Mouse (Mus musculus) forebrain, embryonic 16.5 days (tissue): ENCODE measurements at regions not wholly inside any gene's neighbourhood (a gene's known extent, or its start where the extent isn't known, plus 50 kb on each side); places are given as distances from the start of the nearest gene placed in this dataset.

Experiments used
- ATAC-seq: fragments of 200-750 bp; cut with Nextera tagmentation; 2 replicates; pipeline ENCODE4 v1.8.0; 2017; ENCODE audit warnings: mild to moderate bottlenecking, moderate library complexity
- H3K27ac ChIP-seq: fragments of 300-500 bp; sonication (generic); 2 replicates; pipeline ENCODE4 v1.5.1; 2014; ENCODE audit warnings: low read length, control low read depth
- H3K27me3 ChIP-seq: fragments of 300-500 bp; sonication (generic); replicated peaks from 2 replicates; pipeline ENCODE4 v1.6.1; 2014; ENCODE audit warnings: low read length; ENCODE audit not compliant: control insufficient read depth, insufficient read depth
- H3K36me3 ChIP-seq: fragments of 300-500 bp; sonication (generic); 2 replicates; pipeline ENCODE4 v1.6.1; 2014; ENCODE audit not compliant: control insufficient read depth, insufficient read depth
- H3K4me1 ChIP-seq: fragments of 300-500 bp; sonication (generic); replicated peaks from 2 replicates; pipeline ENCODE4 v1.6.1; 2014; ENCODE audit warnings: low read length; ENCODE audit not compliant: control insufficient read depth, insufficient read depth
- H3K4me2 ChIP-seq: fragments of 300-500 bp; sonication (generic); 2 replicates; pipeline ENCODE4 v1.6.1; 2014; ENCODE audit warnings: mild to moderate bottlenecking, low read length, control low read depth
- H3K4me3 ChIP-seq: fragments of 300-500 bp; sonication (generic); replicated peaks from 2 replicates; pipeline ENCODE4 v1.5.1; 2014; ENCODE audit warnings: mild to moderate bottlenecking, low read length, control low read depth
- H3K9ac ChIP-seq: fragments of 300-500 bp; sonication (generic); replicated peaks from 2 replicates; pipeline ENCODE4 v1.6.1; 2014; ENCODE audit warnings: low read depth, low read length, control low read depth
- H3K9me3 ChIP-seq: fragments of 300-500 bp; sonication (generic); 2 replicates; pipeline ENCODE4 v1.6.1; 2016; ENCODE audit warnings: low read length; ENCODE audit not compliant: control insufficient read depth
- WGBS: fragments of 180-500 bp; shearing (Covaris S2); extraction: QIAGEN DNeasy Blood & Tissue Kit; methylation state at CpG from one replicate; pipeline ENCODE4 v1.1.7; 2014; 5-methylcytosine and 5-hydroxymethylcytosine counted together

DNA sequence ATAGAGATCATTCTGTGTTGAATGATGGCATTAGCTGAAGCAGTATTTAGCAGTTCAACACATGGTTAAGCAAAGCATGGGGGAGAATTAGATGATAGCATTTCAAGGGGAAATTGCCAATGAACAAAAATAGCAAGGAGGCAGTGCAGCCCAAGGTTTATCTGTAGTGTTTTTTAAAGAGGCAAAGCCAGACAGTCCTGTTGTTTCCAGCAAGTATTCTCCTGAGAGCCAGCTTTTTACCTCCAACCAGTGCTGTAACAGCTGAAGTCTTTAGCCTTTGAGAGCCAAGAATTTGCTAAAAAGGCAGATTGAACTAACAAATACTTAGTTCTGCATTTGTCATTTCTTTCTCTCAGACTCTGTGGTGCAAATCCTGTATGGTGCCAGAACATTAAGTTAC is 305.1 kb upstream of the Arx start:
- no peaks in the 10 kb centered on the region for H3K9me3 ChIP-seq
- H3K9ac ChIP-seq: no peak overlapping the region
- no peak overlapping the region for H3K27ac ChIP-seq
- no peaks in the 10 kb centered on the region for H3K27me3 ChIP-seq
- H3K36me3 ChIP-seq: no peaks in the 10 kb centered on the region
- H3K4me2 ChIP-seq: no peak overlapping the region
- no peak overlapping the region for H3K4me3 ChIP-seq
- no peak for ATAC-seq
- no peaks in the 10 kb centered on the region for H3K4me1 ChIP-seq

DNA sequence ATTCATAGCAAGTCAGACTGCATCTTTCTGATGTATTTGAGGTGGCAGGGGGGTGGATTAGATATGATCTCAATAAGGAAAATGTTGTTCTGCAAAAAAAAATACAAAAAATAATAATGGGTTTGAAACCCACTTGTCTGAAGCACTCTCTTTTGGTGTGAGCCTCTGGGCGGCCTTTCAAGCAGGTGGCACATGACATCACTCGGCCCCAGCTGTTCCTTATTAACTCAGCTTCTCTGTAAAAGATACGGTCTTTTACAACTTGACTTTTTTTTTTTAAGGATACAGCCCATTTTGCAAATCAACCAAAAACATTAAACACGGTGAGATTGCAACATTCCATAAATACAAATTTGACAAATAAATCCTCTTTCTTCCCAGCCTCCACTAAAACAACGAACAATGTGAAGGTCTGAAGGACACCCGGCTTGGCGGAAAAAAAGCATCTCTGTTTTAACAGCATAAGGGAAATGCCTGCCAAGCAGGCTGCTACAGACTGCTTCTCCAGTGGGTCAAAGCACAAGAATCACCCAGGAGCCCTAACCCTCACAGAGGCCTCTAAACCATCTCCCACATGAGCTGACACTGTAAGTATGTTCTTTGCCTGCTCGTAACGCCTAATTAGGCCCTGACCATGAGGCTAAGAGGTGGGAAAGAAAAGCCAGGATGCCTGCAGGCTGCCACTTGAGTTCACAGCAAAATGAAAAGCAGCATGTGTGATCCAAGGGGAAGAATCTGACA is 283.8 kb upstream of the Arx start:
- no peaks in the 10 kb centered on the region for H3K9me3 ChIP-seq
- 43% methylated on average over 9 of the region's 9 CpGs for WGBS
- H3K4me2 ChIP-seq: no peak overlapping the region
- no peak overlapping the region for H3K4me3 ChIP-seq
- H3K27ac ChIP-seq: no peak overlapping the region
- no peak for ATAC-seq
- H3K9ac ChIP-seq: no peak overlapping the region
- H3K27me3 ChIP-seq: no peaks in the 10 kb centered on the region
- H3K4me1 ChIP-seq: no peaks in the 10 kb centered on the region
- H3K36me3 ChIP-seq: no peaks in the 10 kb centered on the region

DNA sequence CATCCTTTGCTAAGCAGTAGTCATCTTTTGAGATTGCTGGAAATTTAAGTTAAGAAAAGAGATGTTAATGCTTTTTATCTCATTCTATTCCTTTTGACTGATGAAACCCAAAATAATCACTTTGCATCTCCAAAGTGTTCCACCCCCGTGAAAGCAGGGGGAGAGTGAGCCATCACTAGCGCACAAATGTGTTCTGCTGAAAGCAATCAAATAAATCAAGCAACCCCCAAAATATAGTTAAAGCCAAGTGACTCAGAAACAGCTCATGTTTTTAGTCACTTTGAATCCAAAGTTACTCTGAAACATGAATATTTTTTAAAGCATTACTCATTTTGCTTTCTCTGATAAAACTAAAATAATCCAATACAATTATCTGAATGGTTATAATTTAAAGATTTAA is 279.6 kb upstream of the Arx start:
- Histone ChIP-seq H3K9me3 (no peaks in the 10 kb centered on the region), H3K27me3 (no peaks in the 10 kb centered on the region), H3K9ac (no peak overlapping the region), H3K36me3 (no peaks in the 10 kb centered on the region), H3K4me3 (no peak overlapping the region), H3K27ac (no peak overlapping the region), H3K4me1 (no peaks in the 10 kb centered on the region), H3K4me2 (no peak overlapping the region)
- 73% methylated on average over 2 of the region's 2 CpGs for WGBS
- no peak for ATAC-seq

DNA sequence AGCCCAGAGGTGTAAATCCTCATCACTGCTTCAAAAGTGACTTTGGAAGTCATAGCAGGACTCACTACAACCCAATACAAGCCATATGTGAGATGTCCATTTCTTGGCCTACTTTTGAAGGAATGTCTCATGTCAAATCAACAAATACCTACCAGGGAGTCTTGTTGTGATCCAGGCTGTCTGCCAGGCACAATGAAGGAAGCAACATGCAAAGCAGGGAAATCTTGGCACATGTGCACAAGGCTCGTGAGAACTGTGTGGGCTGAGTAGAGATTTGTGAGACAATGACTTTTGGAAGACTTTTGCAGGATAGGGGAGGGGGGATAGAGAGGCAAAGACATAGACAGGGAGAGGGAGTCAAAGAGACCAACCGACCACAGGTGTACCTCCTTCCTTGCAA is 274.7 kb upstream of the Arx start:
- ATAC-seq: no peak
- 63% methylated on average over 2 of the region's 2 CpGs for WGBS
- no peaks in the 10 kb centered on the region for H3K4me1 ChIP-seq

DNA sequence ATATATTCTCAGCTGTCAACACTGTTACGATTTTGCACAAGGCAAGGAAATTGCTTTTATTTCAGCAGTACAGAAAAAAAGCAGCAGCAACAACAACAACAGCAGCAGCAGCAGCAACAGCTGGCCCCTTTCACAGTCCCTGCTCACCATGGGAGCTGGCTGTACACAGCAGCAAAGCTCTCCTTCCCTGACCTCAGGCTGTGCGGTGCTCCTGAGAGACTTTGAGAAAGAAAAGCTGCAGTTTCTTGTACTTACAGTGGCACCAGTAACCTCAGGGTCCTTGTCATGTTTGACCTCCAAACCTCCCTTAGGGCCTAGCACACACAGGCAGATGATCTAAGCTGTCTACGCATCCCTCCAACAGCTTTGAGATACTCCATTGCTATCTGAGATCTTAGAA is 269.9 kb upstream of the Arx start:
- ATAC-seq: no peak
- WGBS: 71% methylated on average over 3 of the region's 3 CpGs
- H3K9ac ChIP-seq: no peak overlapping the region

More for the DNA sequence above, 274.7 kb upstream of the Arx start:
- Histone ChIP-seq H3K27ac (no peak overlapping the region), H3K9me3 (no peaks in the 10 kb centered on the region), H3K4me3 (no peak overlapping the region), H3K27me3 (no peaks in the 10 kb centered on the region), H3K4me2 (no peak overlapping the region), H3K36me3 (no peaks in the 10 kb centered on the region), H3K9ac (no peak overlapping the region)

DNA sequence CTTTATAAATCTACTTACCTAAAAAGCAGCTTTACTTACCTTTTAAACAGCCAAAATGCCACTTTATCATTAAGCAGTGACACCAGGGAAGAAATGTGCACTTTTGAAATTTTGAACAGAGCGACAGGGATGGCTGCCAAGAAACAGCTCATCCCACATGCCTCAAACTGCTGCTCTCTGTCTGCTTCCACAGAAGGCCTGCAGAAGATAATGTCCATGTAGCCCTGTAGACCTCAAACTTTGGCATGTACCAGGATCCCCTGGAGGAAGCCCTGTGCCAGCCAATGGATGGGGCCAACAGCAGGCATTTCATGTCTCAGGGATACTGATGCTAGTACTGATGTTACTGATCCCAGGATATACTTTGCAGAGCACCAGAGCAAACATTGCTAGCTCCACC is 245.1 kb upstream of the Arx start:
- H3K27me3 ChIP-seq: no peaks in the 10 kb centered on the region
- no peaks in the 10 kb centered on the region for H3K36me3 ChIP-seq
- no peaks in the 10 kb centered on the region for H3K4me1 ChIP-seq
- H3K4me2 ChIP-seq: no peak overlapping the region
- no peak overlapping the region for H3K9ac ChIP-seq
- H3K4me3 ChIP-seq: no peak overlapping the region
- H3K9me3 ChIP-seq: no peaks in the 10 kb centered on the region
- WGBS: 82% methylated on average over 1 of the region's 1 CpGs
- ATAC-seq: no peak
- H3K27ac ChIP-seq: no peak overlapping the region

More for the DNA sequence above, 269.9 kb upstream of the Arx start:
- Histone ChIP-seq H3K4me2 (no peak overlapping the region), H3K9me3 (no peaks in the 10 kb centered on the region), H3K27me3 (no peaks in the 10 kb centered on the region), H3K27ac (no peak overlapping the region), H3K36me3 (no peaks in the 10 kb centered on the region), H3K4me3 (no peak overlapping the region), H3K4me1 (no peaks in the 10 kb centered on the region)

DNA sequence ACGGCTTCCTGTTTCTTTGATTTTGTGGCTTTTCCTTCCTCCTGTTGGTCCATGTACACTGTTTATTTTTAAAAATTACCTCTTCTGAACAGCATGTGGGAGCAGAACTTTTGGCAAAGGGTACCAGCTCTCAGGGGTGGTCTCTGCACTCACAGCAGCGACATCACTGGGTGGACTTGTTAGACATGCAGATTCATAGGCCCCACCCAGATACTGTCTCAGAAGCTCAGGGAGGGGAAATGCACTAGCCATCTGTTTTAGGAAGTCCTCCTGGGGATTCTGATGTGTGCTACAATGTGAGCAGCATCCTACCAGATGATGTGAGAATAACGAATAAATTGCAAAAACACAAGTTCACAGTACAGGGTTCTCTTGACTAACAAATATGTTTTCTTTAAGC is 243.5 kb upstream of the Arx start:
- H3K4me3 ChIP-seq: no peak overlapping the region
- H3K4me1 ChIP-seq: no peaks in the 10 kb centered on the region
- H3K27me3 ChIP-seq: no peaks in the 10 kb centered on the region
- H3K36me3 ChIP-seq: no peaks in the 10 kb centered on the region
- WGBS: 50% methylated on average over 3 of the region's 3 CpGs
- no peak overlapping the region for H3K27ac ChIP-seq
- peak; percentile 77 for ATAC-seq
- H3K9ac ChIP-seq: no peak overlapping the region
- H3K9me3 ChIP-seq: no peaks in the 10 kb centered on the region
- no peak overlapping the region for H3K4me2 ChIP-seq

DNA sequence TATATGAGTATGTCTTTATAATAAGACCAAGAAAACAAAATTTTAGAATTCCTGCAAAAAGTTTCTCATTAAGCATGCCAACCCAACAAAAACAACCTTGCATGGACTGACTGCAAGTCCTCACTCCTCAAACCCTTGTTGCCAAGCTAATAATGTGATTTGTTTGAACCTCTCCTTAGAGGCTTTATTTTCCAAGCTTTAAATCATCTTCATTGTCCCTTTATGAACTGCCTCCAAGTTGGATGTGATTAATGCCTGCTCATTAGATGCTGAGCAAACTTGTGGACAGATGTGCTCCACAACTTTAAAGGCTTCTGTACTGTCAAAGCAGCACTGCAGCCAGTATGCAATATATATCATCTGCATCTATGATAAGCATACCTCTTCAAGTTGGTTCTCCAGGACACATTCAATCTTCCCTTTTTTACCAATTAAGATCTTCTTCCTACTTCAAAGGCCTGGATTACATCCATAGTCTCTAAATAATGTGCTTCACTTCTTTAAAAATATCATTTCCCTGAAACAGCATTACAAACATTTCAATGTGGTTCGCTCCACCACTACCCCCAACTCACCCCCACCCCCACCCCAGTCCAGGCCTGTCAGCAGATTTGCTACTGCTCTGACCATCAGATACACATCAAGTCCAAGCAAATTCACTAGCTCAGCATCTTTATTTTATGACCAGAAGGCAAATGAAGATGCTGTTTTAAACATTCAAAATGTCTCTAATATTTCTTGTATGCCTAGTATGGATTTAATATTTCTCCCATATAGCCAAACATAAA is 237.1 kb upstream of the Arx start:
- ATAC-seq: no peak
- Histone ChIP-seq H3K9ac (no peak overlapping the region), H3K9me3 (no peaks in the 10 kb centered on the region), H3K4me1 (no peaks in the 10 kb centered on the region), H3K27ac (no peak overlapping the region), H3K4me2 (no peak overlapping the region), H3K36me3 (no peaks in the 10 kb centered on the region), H3K4me3 (no peak overlapping the region), H3K27me3 (no peaks in the 10 kb centered on the region)
- 76% methylated on average over 1 of the region's 1 CpGs for WGBS

DNA sequence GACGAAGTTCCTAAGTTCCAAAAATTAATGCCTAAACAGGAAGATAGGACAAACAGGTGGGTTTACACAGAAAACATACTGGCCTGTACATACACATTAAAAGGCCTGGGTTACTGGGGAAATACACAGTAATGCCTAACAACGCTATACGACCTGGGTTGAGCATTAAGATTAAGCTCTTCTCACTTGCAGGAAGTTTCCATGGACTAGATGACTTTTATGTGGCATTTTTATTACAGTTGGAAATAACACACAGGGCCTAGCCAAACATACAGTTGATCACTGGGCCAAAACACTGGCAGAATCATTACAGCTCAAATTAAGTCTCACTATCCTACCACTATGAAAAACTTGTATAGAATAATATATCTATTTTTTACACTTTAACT is 236.5 kb upstream of the Arx start:
- Histone ChIP-seq H3K4me2 (no peak overlapping the region), H3K27ac (no peak overlapping the region), H3K4me1 (no peaks in the 10 kb centered on the region), H3K9me3 (no peaks in the 10 kb centered on the region), H3K27me3 (no peaks in the 10 kb centered on the region), H3K36me3 (no peaks in the 10 kb centered on the region), H3K4me3 (no peak overlapping the region), H3K9ac (no peak overlapping the region)
- WGBS: 84% methylated on average over 3 of the region's 3 CpGs
- ATAC-seq: no peak
